Mouse (Mus musculus): Measurements from ENCODE around the gene Smim4. TPM values are rescaled to one million over a fixed set of nuclear protein-coding genes. Genes with fewer than 3 reads are reported as not detected.

The Smim4 gene
- total RNA-seq, 2 experiments from 2014 or later: 92.2 to 93.5 TPM

DNA sequence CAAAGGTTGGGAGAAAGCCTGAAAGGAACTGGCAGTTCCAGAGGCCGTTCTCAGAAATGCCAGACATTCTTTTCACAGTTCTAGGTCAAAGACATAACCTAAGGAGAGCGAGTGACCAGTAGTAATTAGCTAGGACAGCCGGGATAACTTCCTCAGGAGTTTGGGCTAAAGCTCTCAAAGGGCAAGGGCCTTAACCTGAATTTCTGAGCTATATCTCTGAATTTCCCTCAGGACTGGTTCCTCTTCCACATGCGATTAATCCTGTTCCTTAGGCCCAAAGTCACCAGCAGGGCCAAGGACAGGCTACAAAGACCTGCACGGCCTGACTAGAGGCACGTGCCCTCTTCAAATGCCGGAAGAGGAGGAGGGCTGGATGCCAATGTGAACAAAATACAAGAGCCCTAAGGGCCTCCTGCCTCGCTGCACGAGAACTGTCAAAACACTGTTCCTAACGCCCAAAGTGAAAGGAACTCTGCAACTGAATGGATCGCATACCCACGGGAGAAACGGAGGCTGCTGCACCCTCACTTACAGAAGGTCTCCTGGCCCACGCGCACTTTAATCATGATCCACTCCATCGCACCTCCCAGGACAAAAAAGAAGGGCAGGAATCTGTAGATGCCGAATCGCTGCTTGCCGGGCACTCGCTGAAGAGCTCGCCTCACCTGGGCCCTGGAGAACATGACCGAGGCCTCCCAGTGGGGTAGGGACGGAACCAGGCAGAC, 493 bp downstream of the Smim4 start:
- DNase-seq: peak; percentile 82 to 83
- intact Hi-C loops (cut with DNase I): loop anchor here (2.0 to 5.0 kb wide), 2 partner anchors 67 to 124 kb away; partner anchors contain the start of genes Bap1 and Phf7

GRCm38 (mm10) chr14:31126826-31127225, 1.9 kb downstream of the Smim4 start:
- intact Hi-C loops (cut with DNase I): loop anchor here (5.0 kb wide), 1 partner anchor 125 kb away; the partner anchor contains the start of genes Bap1 and Phf7
- no peak for DNase-seq

DNA sequence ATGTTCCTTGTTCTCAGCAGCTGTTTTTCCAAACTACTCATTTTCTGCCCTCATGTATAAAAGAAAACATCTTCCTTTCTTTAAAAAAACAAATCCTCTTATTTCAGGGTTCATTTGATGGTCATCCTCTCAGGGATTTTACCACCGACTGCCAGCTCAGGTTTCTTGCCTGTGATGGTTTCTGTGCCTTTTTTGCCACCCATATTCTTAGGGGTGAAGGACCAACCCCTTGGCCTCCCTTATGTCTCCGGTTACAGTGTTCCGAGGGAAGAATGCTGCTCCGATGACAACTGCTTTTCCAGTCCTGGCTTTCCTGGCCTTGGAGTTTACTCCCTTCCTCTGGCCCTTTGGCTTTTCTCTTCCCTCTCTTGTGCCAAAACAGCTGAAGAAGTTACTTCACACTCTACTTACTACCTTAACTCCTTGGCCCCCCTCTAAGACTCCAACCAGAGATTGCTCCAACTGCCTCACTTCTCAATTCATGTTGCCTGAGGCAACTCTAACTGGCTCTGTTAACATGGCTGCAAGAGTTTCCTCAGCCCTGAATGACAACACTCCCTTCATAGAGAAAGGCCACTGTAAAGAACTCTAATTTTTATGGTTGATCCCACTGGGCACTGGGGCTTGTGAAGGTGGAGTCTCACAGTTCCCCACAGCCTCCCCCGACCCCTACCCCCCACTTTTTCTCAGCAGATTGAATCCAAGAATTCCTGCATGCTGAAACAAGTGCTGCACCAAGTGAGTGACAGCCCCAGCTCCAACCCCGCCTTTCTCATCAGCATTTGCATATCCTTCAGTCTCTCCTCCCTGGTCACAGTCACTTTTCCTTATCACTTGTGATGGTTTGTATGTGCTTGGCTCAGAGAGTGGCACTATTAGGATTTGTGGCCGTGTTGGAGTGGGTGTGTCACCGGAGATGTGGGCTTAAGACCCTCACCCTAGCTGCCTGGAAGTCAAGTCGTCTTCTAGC, 3.4 kb downstream of the Smim4 start:
- intact Hi-C loops (cut with DNase I): loop anchor here (5.0 kb wide), 1 partner anchor 127 kb away; the partner anchor contains the start of genes Bap1 and Phf7
- DNase-seq: peak in 1 of 2 experiments; percentile 24

- no peak for DNase-seq
- intact Hi-C loops (cut with DNase I): no loop called here
Measured at GRCm38 (mm10) chr14:31115522-31115921, 13.2 kb downstream of the Smim4 start.

DNA sequence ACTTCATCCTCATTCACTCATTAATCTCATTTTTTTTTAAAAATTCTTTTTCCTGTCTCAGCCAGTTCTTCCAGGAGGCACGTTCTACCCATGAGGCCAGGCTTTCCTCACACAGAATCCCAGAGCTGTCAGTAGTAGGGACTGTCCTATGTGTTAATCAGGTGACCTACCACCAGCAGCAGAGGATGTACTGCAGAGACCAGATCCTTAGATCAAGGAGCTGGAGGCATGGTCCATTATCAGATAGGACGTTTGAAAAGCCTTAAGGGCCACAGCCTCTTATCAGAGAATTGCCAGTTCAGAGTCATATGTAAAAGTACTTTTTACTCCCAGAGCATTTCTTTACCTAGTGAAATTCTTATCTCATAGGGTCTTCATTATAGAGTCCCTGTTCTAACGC, 14.7 kb downstream of the Smim4 start:
- intact Hi-C loops (cut with DNase I): no loop called here
- no peak for DNase-seq

DNA sequence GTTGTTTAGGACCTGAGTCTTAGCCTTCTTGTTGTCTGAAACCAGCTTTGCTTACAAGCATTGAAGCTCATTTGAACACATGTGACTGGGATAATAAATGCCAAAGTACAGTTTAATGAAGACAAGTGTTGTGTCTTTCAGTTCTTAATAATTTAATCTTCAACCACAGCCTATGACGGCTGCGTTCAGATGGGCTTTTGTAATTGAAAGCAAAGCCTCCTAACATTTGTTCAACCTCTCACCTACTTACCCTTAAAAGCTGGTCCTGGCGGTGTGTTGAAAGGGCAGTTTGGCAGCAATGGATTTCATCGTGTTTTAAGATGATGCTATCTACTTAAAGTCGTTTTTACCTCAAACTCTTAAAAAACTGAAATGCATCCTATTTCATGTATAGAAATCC, 16.6 kb downstream of the Smim4 start:
- intact Hi-C loops (cut with DNase I): no loop called here
- no peak for DNase-seq

- intact Hi-C loops (cut with DNase I): no loop called here
- DNase-seq: no peak
Measured at GRCm38 (mm10) chr14:31110613-31111012, 18.1 kb downstream of the Smim4 start.

- intact Hi-C loops (cut with DNase I): no loop called here
- no peak for DNase-seq
Measured at GRCm38 (mm10) chr14:31105156-31105555, 23.6 kb downstream of the Smim4 start.

GRCm38 (mm10) chr14:31089918-31090317, 38.8 kb downstream of the Smim4 start:
- no peak for DNase-seq
- intact Hi-C loops (cut with DNase I): no loop called here

DNA sequence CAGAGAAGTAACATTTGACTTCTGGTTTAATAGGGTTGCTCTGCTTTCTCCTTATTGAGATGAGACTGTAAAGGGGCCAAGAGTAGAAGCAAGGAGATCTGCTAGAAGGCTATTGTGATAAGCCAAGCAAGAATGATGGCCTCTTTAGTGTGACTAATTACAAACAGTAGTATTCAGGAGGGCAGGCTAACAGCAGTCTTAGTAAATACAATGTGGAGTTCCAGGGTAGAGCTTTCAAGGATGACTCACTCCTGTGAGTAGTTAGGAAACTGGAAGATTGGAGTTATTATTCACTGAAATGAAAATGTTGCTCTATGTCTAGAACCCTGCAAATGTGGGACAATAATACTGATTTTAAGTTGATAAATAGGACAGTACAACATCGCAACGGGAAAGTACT, 40.2 kb downstream of the Smim4 start:
- no peak for DNase-seq
- intact Hi-C loops (cut with DNase I): no loop called here

GRCm38 (mm10) chr14:31087433-31087832, 41.3 kb downstream of the Smim4 start:
- intact Hi-C loops (cut with DNase I): no loop called here

GRCm38 (mm10) chr14:31081147-31081546, 47.6 kb downstream of the Smim4 start:
- intact Hi-C loops (cut with DNase I): no loop called here
- no peak for DNase-seq

More at GRCm38 (mm10) chr14:31087433-31087832, 41.3 kb downstream of the Smim4 start:
- DNase-seq: no peak

- no peak for DNase-seq
- intact Hi-C loops (cut with DNase I): no loop called here
Measured at GRCm38 (mm10) chr14:31079313-31080028, 49.3 kb downstream of the Smim4 start.

DNA sequence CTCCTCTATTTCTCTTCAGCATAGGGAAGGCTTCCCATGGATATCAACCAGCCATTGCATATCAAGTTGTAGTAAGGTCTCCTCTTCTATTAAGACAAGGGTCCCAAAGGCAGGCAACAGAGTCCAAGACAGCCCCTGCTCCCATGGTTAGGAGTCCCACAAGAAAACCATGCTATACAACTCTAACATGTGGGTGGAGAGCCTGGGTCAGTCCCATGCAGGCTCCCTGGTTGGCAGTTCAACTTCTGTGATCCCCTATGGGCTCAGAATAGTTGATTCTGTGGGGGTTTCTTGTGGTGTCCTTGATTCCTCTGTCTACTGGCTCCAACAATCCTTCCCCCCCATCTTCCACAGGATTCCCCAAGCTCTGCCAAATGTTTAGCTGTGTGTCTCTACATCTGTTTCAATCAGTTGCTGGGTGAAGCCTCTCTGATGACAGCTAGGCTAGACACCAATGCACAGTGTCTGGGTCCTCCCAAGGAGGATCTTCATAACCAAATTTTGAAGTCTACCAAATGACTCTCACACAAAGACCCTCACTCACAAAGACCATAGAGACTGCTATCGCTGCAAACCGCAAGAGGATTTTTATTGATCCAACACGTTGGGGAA, 50.1 kb downstream of the Smim4 start:
- intact Hi-C loops (cut with DNase I): no loop called here
- no peak for DNase-seq

DNA sequence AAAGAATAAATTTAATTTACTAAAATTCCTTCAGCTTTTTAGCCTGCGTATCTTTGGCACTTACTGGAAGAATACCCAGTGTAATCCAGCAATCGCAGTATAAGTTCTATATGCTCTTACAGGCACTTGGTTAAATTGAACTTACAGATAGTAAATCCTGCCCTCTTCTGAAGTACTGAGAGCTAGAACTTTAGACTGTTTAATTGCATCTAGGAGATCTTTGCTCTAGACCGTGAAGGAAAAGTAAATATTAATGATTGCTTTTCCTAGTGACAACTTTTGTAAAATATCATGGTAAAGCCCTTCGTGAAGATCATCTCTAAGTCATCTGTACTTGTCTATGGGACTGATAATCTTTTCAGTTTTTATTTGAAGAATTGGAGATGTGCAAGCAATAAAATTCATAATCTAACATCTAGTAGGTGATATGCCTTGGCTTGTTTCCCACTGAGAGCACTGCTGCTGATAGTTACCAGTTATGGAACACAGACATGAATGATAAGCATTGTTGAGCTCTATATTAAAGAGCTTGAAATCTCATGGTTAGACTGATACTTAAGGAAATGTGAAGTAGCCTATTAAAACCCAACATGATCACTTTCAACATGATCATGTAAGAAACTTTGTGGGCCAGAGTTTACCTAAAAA, 59.5 kb downstream of the Smim4 start:
- no peak for DNase-seq
- intact Hi-C loops (cut with DNase I): no loop called here

DNA sequence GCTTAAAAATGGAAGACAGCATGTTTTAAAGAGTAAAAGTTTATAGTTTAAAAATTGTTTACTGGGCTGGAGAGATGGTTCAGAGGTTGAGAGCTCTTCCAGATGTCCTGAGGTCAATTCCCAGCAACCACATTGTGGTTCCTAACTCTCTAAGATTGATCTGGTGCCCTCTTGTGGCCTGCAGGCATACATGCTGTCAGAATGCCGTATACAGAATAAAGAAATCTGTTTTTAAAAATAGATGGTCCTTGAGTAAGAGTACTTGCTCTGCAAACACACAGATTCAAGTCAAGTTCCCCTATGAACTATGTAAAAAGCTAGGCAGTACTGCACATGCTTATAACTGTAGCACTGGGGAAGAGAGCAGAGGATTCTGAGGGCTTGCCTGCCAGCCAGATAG, 66.5 kb downstream of the Smim4 start:
- intact Hi-C loops (cut with DNase I): no loop called here
- DNase-seq: peak; percentile 7 to 19

DNA sequence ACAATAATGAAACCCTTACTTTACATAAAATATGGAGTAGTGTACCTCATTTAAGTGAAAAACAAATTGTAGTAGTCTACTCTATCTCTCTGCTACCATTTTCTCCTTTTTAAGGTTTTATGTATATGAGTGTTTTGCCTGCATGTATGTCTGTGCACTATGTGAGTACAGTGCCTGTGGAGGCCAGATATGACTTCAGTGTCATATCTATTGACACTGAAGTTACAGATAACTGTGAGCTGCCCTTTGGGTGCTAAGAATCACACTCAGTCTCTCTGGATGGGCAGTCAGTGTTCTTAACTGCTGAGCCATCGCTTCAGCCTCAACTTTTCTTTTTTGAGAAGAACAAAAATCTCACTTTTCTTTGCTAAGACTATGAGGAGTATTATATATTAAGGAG, 82.9 kb downstream of the Smim4 start:
- no peak for DNase-seq
- intact Hi-C loops (cut with DNase I): no loop called here

- intact Hi-C loops (cut with DNase I): no loop called here
- DNase-seq: no peak
Measured at GRCm38 (mm10) chr14:31045296-31045695, 83.5 kb downstream of the Smim4 start.

Data from heart, postnatal 10 days (tissue).